Mouse (Mus musculus) midbrain, embryonic 16.5 days (tissue): ENCODE measurements around the gene Tyw1. TPM values are rescaled to one million over a fixed set of nuclear protein-coding genes. Genes with fewer than 3 reads are reported as not detected.

Experiments used
- ATAC-seq: fragments of 200-750 bp; cut with Nextera tagmentation; 2 replicates; pipeline ENCODE4 v1.8.0; 2017; ENCODE audit warnings: moderate TSS enrichment
- H3K27ac ChIP-seq: fragments of 300-500 bp; sonication (generic); 2 replicates; pipeline ENCODE4 v1.5.1; 2014; ENCODE audit warnings: mild to moderate bottlenecking, low read length, mixed read lengths
- H3K27me3 ChIP-seq: fragments of 300-500 bp; sonication (generic); 2 replicates; pipeline ENCODE4 v1.6.1; 2014; ENCODE audit warnings: low read depth, low read length, mixed read lengths; ENCODE audit not compliant: control insufficient read depth, insufficient read depth
- H3K36me3 ChIP-seq: fragments of 300-500 bp; sonication (generic); 2 replicates; pipeline ENCODE4 v1.6.1; 2014; ENCODE audit warnings: mild to moderate bottlenecking, low read length, moderate library complexity, mixed read lengths; ENCODE audit not compliant: control insufficient read depth, insufficient read depth
- H3K4me1 ChIP-seq: fragments of 300-500 bp; sonication (generic); 2 replicates; pipeline ENCODE4 v1.6.1; 2014; ENCODE audit warnings: mild to moderate bottlenecking, low read length, mixed read lengths; ENCODE audit not compliant: control insufficient read depth, insufficient read depth
- H3K4me2 ChIP-seq: fragments of 300-500 bp; sonication (generic); 2 replicates; pipeline ENCODE4 v1.6.1; 2014; ENCODE audit warnings: mild to moderate bottlenecking, low read length, mixed read lengths
- H3K4me3 ChIP-seq: fragments of 300-500 bp; sonication (generic); 2 replicates; pipeline ENCODE4 v1.5.1; 2014; ENCODE audit warnings: low read depth, mild to moderate bottlenecking, low read length, moderate library complexity, mixed read lengths
- H3K9ac ChIP-seq: fragments of 300-500 bp; sonication (generic); 2 replicates; pipeline ENCODE4 v1.6.1; 2014; ENCODE audit warnings: low read depth, low read length, mixed read lengths
- H3K9me3 ChIP-seq: fragments of 300-500 bp; sonication (generic); replicated peaks from 2 replicates; pipeline ENCODE4 v1.6.1; 2014; ENCODE audit warnings: mild to moderate bottlenecking, low read length, mixed read lengths; ENCODE audit not compliant: control insufficient read depth, poor library complexity, severe bottlenecking
- WGBS: fragments of 180-500 bp; shearing (Covaris S2); extraction: QIAGEN DNeasy Blood & Tissue Kit; methylation state at CpG from one replicate; pipeline ENCODE4 v1.1.7; 2014; 5-methylcytosine and 5-hydroxymethylcytosine counted together
- polyA plus RNA-seq: library from polyadenylated mRNA; unstranded; fragments of >200 nt; fragmentation: Nextera tagmentation; extraction: Ambion mirVana; gene quantifications from 2 replicates; pipeline ENCODE4 v1.2.1, GENCODE M21; 2015

Tyw1 gene
- 20.2 and 23.0 TPM in 2 replicates for polyA plus RNA-seq

GRCm38 (mm10) chr5:130255017-130255720, at the start of gene Tyw1, which contains the start of gene Sbds:
Tyw1 (plus strand) TSS chr5:130255619.
Sbds (minus strand) TSS chr5:130255530.
- peak within 1 kb of the TSS; percentile 83 for H3K27ac ChIP-seq
- H3K4me2 ChIP-seq = peak within 1 kb of the TSS; percentile 85
- H3K36me3 ChIP-seq = peaks cover 6% of the 10 kb centered on the region; the same call in 1 of the 2 replicates
- H3K4me1 ChIP-seq = peaks cover 22% of the 10 kb centered on the region
- no peaks in the 10 kb centered on the region for H3K27me3 ChIP-seq
- H3K4me3 ChIP-seq = peak within 1 kb of the TSS; percentile 80
- H3K9ac ChIP-seq = peak within 1 kb of the TSS; percentile 88
- peak; percentile 91 for ATAC-seq
- H3K9me3 ChIP-seq = no peaks in the 10 kb centered on the region
- under 1% methylated on average over 52 of the region's 52 CpGs for WGBS

GRCm38 (mm10) chr5:130207299-130207698, 48.1 kb upstream of the Tyw1 start:
- 96% methylated on average over 4 of the region's 4 CpGs for WGBS
- H3K4me2 ChIP-seq = no peak overlapping the region
- no peaks in the 10 kb centered on the region for H3K9me3 ChIP-seq
- no peak for ATAC-seq
- H3K4me3 ChIP-seq = no peak overlapping the region
- H3K27me3 ChIP-seq = no peaks in the 10 kb centered on the region
- no peaks in the 10 kb centered on the region for H3K4me1 ChIP-seq
- no peak overlapping the region for H3K9ac ChIP-seq
- H3K36me3 ChIP-seq = peaks cover 35% of the 10 kb centered on the region
- H3K27ac ChIP-seq = no peak overlapping the region

GRCm38 (mm10) chr5:130212956-130213355, 42.5 kb upstream of the Tyw1 start:
- Histone ChIP-seq H3K4me2 (no peak overlapping the region), H3K36me3 (peaks cover 35% of the 10 kb centered on the region), H3K4me1 (no peaks in the 10 kb centered on the region), H3K4me3 (no peak overlapping the region), H3K27ac (no peak overlapping the region), H3K9ac (no peak overlapping the region), H3K9me3 (no peaks in the 10 kb centered on the region), H3K27me3 (no peaks in the 10 kb centered on the region)
- 85% methylated on average over 11 of the region's 11 CpGs for WGBS
- ATAC-seq = no peak

GRCm38 (mm10) chr5:130216781-130217180, 38.6 kb upstream of the Tyw1 start, which contains the start of gene Tmem248:
Tmem248 (plus strand) TSS chr5:130217081.
- Histone ChIP-seq H3K36me3 (peaks cover 8% of the 10 kb centered on the region; the same call in 1 of the 2 replicates), H3K4me1 (peaks cover 8% of the 10 kb centered on the region), H3K27ac (no peak within 1 kb of the TSS), H3K27me3 (no peaks in the 10 kb centered on the region), H3K9ac (no peak within 1 kb of the TSS), H3K9me3 (no peaks in the 10 kb centered on the region), H3K4me2 (no peak within 1 kb of the TSS), H3K4me3 (no peak within 1 kb of the TSS)
- WGBS = 85% methylated on average over 7 of the region's 7 CpGs
- no peak for ATAC-seq

- no peak overlapping the region for H3K9ac ChIP-seq
- no peaks in the 10 kb centered on the region for H3K27me3 ChIP-seq
- no peak overlapping the region for H3K4me2 ChIP-seq
- no peak overlapping the region for H3K27ac ChIP-seq
- H3K4me3 ChIP-seq = no peak overlapping the region
- H3K4me1 ChIP-seq = peaks cover 8% of the 10 kb centered on the region
- ATAC-seq = no peak
- H3K9me3 ChIP-seq = no peaks in the 10 kb centered on the region
- WGBS = 93% methylated on average over 4 of the region's 4 CpGs
- peaks cover 5% of the 10 kb centered on the region; the same call in 1 of the 2 replicates for H3K36me3 ChIP-seq
Measured at GRCm38 (mm10) chr5:130217406-130217805, 38.0 kb upstream of the Tyw1 start.

GRCm38 (mm10) chr5:130218336-130218735, 37.1 kb upstream of the Tyw1 start:
- Histone ChIP-seq H3K4me3 (no peak overlapping the region), H3K9me3 (no peaks in the 10 kb centered on the region), H3K27ac (no peak overlapping the region), H3K4me2 (no peak overlapping the region), H3K9ac (no peak overlapping the region), H3K36me3 (0 out of 2 replicates have a peak, but pooled peaks cover 3% of the 10 kb centered on the region), H3K4me1 (peaks cover 14% of the 10 kb centered on the region), H3K27me3 (no peaks in the 10 kb centered on the region)
- ATAC-seq = no peak
- WGBS = 92% methylated on average over 5 of the region's 5 CpGs

GRCm38 (mm10) chr5:130221316-130221715, 34.1 kb upstream of the Tyw1 start:
- H3K27ac ChIP-seq = peak overlapping the region; percentile 86
- no peaks in the 10 kb centered on the region; the same call in 1 of the 2 replicates for H3K36me3 ChIP-seq
- peak overlapping the region; percentile 99 for H3K4me3 ChIP-seq
- H3K9me3 ChIP-seq = no peaks in the 10 kb centered on the region
- ATAC-seq = no peak
- no peaks in the 10 kb centered on the region for H3K27me3 ChIP-seq
- H3K9ac ChIP-seq = peak overlapping the region; percentile 92
- H3K4me2 ChIP-seq = peak overlapping the region; percentile 82
- H3K4me1 ChIP-seq = peaks cover 22% of the 10 kb centered on the region
- 43% methylated on average over 2 of the region's 2 CpGs for WGBS

- peak overlapping the region; percentile 82 for H3K4me2 ChIP-seq
- H3K4me3 ChIP-seq = peak overlapping the region; percentile 99
- peak overlapping the region; percentile 86 for H3K27ac ChIP-seq
- no peaks in the 10 kb centered on the region for H3K27me3 ChIP-seq
- no peaks in the 10 kb centered on the region for H3K9me3 ChIP-seq
- peaks cover 22% of the 10 kb centered on the region for H3K4me1 ChIP-seq
- WGBS = 1% methylated on average over 10 of the region's 10 CpGs
- ATAC-seq = peak; percentile 73
- H3K9ac ChIP-seq = peak overlapping the region; percentile 92
- H3K36me3 ChIP-seq = no peaks in the 10 kb centered on the region; the same call in 1 of the 2 replicates
Measured at GRCm38 (mm10) chr5:130221760-130222145, 33.7 kb upstream of the Tyw1 start.
